Mouse (Mus musculus): ENCODE data around the gene Ngb. TPM values are rescaled to one million over a fixed set of nuclear protein-coding genes. Genes with fewer than 3 reads are reported as not detected.

Gene Ngb
- polyA plus RNA-seq, 1 experiment from 2014 or later: 2.0 TPM

DNA sequence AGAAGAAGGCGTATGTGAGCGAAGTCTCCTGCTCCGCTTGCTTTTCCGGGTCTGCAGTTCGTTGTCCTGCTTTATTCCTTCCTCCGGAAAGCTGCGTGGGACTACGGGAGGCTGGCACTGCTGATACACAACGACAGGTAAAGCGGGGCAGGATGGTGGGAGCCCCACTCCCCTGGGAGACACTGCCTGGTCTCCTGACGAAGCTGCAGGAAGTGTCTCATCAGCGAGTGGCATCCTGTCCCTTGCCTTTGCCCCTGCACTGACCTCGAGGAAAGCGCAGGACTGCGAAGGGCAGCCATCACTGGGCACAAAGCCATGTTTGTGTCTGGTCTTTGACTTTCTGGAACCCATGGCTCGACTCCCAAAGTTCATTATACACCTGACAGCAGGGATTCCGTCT, 45.3 kb downstream of the Ngb start:
- no peak for TF ChIP-seq CTCF (IDR thresholded peaks at IDR 0.05; ENCODE audit: low read depth)
- no peak overlapping the region for H3K4me3 ChIP-seq (ENCODE audit: low read depth, low read length)
- WGBS: 59% methylated on average over 17 of the region's 17 CpGs
- no peaks in the 10 kb centered on the region for H3K4me1 ChIP-seq (replicated peaks; ENCODE audit: control insufficient read depth, insufficient read depth, low read length)
- H3K27me3 ChIP-seq (replicated peaks; ENCODE audit: control insufficient read depth, insufficient read depth, low read length): no peaks in the 10 kb centered on the region
- no peak overlapping the region for H3K27ac ChIP-seq (ENCODE audit: low read depth, low read length)
- no peak overlapping the region for H3K4me2 ChIP-seq (replicated peaks; ENCODE audit: low read depth)
- no peaks in the 10 kb centered on the region for H3K36me3 ChIP-seq (ENCODE audit: control insufficient read depth, insufficient read depth)
- ATAC-seq: no peak
- H3K9me3 ChIP-seq (ENCODE audit: control insufficient read depth): no peaks in the 10 kb centered on the region
- no peak overlapping the region for H3K9ac ChIP-seq (ENCODE audit: low read depth, low read length)

DNA sequence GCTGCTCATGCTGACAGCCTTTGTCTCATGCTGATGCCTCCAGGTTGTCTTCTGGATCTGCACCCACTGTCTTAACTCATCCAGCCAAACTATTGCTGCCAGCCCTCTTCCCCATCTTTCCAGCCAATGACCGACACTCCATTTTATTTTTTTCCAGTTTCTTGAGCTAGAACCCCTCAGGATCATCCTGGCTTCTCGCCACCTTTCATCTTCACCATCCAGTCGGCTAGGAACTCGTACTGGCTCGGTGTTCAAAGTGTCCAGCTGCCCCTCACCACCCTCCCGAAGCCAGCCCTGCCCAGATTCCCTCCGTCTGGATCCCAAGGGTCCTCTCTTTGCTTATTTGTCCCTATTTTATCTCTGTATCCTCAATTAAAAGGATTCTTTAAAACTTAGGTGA, 47.5 kb downstream of the Ngb start:
- no peak overlapping the region for H3K4me2 ChIP-seq (replicated peaks; ENCODE audit: low read depth)
- no peak for ATAC-seq
- no peaks in the 10 kb centered on the region for H3K4me1 ChIP-seq (replicated peaks; ENCODE audit: control insufficient read depth, insufficient read depth, low read length)
- no peaks in the 10 kb centered on the region for H3K27me3 ChIP-seq (replicated peaks; ENCODE audit: control insufficient read depth, insufficient read depth, low read length)
- H3K4me3 ChIP-seq (ENCODE audit: low read depth, low read length): no peak overlapping the region
- H3K27ac ChIP-seq (ENCODE audit: low read depth, low read length): no peak overlapping the region
- 72% methylated on average over 7 of the region's 7 CpGs for WGBS
- H3K9ac ChIP-seq (ENCODE audit: low read depth, low read length): no peak overlapping the region
- H3K9me3 ChIP-seq (ENCODE audit: control insufficient read depth): no peaks in the 10 kb centered on the region
- no peak for TF ChIP-seq CTCF (IDR thresholded peaks at IDR 0.05; ENCODE audit: low read depth)
- H3K36me3 ChIP-seq (ENCODE audit: control insufficient read depth, insufficient read depth): no peaks in the 10 kb centered on the region

DNA sequence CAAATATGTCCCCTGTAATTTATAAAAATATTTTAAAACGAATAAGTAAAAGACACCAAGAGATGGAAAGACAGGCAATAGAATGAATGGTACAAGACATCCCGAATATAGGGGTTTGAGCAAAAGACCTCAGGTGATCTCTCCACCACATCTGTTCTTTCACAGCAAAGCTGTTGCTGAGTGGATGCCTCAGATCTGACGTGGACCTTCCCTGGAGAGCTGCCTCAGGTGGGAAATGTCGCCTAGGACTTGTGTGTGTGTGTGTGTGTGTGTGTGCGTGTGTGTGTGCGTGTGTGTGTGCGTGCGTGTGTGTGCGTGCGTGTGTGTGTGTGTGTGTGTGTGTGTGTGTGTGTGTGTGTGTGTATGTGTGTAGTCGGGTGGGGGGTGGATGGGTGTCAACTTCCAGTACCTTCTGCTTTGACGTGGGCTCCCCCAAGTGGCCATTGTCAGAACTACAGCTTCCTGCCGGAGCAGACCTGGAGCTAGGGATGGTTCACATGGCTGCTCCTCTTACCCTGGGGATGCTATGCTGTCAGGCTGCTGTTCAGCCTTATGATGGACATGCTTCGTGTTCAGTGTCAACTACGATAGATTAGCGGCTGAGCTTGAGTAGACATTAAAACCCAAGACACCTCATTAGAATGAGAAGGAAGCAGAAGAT, 49.5 kb downstream of the Ngb start:
- Histone ChIP-seq H3K9me3 (ENCODE audit: control insufficient read depth) (no peaks in the 10 kb centered on the region), H3K4me1 (replicated peaks; ENCODE audit: control insufficient read depth, insufficient read depth, low read length) (no peaks in the 10 kb centered on the region), H3K9ac (ENCODE audit: low read depth, low read length) (no peak overlapping the region), H3K27me3 (replicated peaks; ENCODE audit: control insufficient read depth, insufficient read depth, low read length) (no peaks in the 10 kb centered on the region), H3K27ac (ENCODE audit: low read depth, low read length) (no peak overlapping the region), H3K4me2 (replicated peaks; ENCODE audit: low read depth) (no peak overlapping the region), H3K36me3 (ENCODE audit: control insufficient read depth, insufficient read depth) (no peaks in the 10 kb centered on the region), H3K4me3 (ENCODE audit: low read depth, low read length) (no peak overlapping the region)
- TF ChIP-seq CTCF (IDR thresholded peaks at IDR 0.05; ENCODE audit: low read depth): peak; percentile 89
- no peak for ATAC-seq
- WGBS: 25% methylated on average over 16 of the region's 16 CpGs

DNA sequence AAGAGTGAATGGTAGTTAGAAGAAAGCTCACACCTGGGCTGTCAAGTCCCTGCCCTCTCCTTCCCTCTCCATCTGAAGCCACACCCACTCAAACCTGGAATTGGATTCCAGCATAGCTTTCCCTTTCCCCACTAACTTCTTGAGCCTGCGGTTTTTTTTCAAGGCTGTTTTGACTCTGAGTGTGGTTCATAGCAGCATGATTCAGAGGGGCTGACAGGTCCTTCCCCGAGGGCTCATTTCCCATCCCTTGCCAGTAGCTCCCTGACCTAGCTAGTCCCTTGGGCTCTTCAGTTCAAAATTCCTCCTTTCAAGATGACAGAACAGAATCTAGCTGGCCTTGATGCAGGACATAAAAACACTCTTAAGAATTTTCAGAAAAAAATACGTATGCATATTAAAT, 54.8 kb downstream of the Ngb start:
- no peak overlapping the region for H3K27ac ChIP-seq (ENCODE audit: low read depth, low read length)
- no peak for TF ChIP-seq CTCF (IDR thresholded peaks at IDR 0.05; ENCODE audit: low read depth)
- no peak for ATAC-seq
- H3K4me3 ChIP-seq (ENCODE audit: low read depth, low read length): no peak overlapping the region
- H3K4me2 ChIP-seq (replicated peaks; ENCODE audit: low read depth): no peak overlapping the region
- no peaks in the 10 kb centered on the region for H3K27me3 ChIP-seq (replicated peaks; ENCODE audit: control insufficient read depth, insufficient read depth, low read length)
- H3K9ac ChIP-seq (ENCODE audit: low read depth, low read length): no peak overlapping the region
- H3K36me3 ChIP-seq (ENCODE audit: control insufficient read depth, insufficient read depth): no peaks in the 10 kb centered on the region
- WGBS: 55% methylated on average over 3 of the region's 3 CpGs
- H3K4me1 ChIP-seq (replicated peaks; ENCODE audit: control insufficient read depth, insufficient read depth, low read length): no peaks in the 10 kb centered on the region
- H3K9me3 ChIP-seq (ENCODE audit: control insufficient read depth): no peaks in the 10 kb centered on the region

Other genes starting within 250 kb of the Ngb start
- gene Irf2bpl, start 217.7 kb downstream of the Ngb start, polyA plus RNA-seq (2015; fragmentation: Nextera tagmentation; extraction: Ambion mirVana): 10.0 and 10.7 TPM in 2 replicates
- 3.2 and 3.8 TPM in 2 replicates for gene Cipc, start 155.5 kb downstream of the Ngb start, polyA plus RNA-seq (2015; fragmentation: Nextera tagmentation; extraction: Ambion mirVana)
- 0.46 and 0.55 TPM in 2 replicates for gene Zdhhc22, start 112.1 kb downstream of the Ngb start, polyA plus RNA-seq (2015; fragmentation: Nextera tagmentation; extraction: Ambion mirVana)
- 0.52 and 0.71 TPM in 2 replicates for gene Tmem63c, start 81.2 kb downstream of the Ngb start, polyA plus RNA-seq (2015; fragmentation: Nextera tagmentation; extraction: Ambion mirVana)
- 58.8 and 62.4 TPM in 2 replicates for gene Gstz1, start 44.6 kb upstream of the Ngb start, polyA plus RNA-seq (2015; fragmentation: Nextera tagmentation; extraction: Ambion mirVana)
- 5.7 and 6.2 TPM in 2 replicates for gene Pomt2, start 45.4 kb upstream of the Ngb start, polyA plus RNA-seq (2015; fragmentation: Nextera tagmentation; extraction: Ambion mirVana)
- gene Samd15, start 97.2 kb upstream of the Ngb start, polyA plus RNA-seq (2015; fragmentation: Nextera tagmentation; extraction: Ambion mirVana): 0.33 and 0.94 TPM in 2 replicates
- gene Tmed8, start 97.9 kb upstream of the Ngb start, polyA plus RNA-seq (2015; fragmentation: Nextera tagmentation; extraction: Ambion mirVana): 0.98 and 1.1 TPM in 2 replicates
- 0.14 and 0.21 TPM in 2 replicates for gene Noxred1, start 136.2 kb upstream of the Ngb start, polyA plus RNA-seq (2015; fragmentation: Nextera tagmentation; extraction: Ambion mirVana)
- gene Vipas39, start 163.7 kb upstream of the Ngb start, polyA plus RNA-seq (2015; fragmentation: Nextera tagmentation; extraction: Ambion mirVana): 23.4 and 28.9 TPM in 2 replicates
- 69.7 and 78.3 TPM in 2 replicates for gene Ahsa1, start 163.9 kb upstream of the Ngb start, polyA plus RNA-seq (2015; fragmentation: Nextera tagmentation; extraction: Ambion mirVana)
- gene Ism2, start 197.2 kb upstream of the Ngb start, polyA plus RNA-seq (2015; fragmentation: Nextera tagmentation; extraction: Ambion mirVana): 0.23 and 0.55 TPM in 2 replicates

All from intestine, postnatal 0 days (tissue).